Mouse (Mus musculus) adrenal gland, adult (tissue): ENCODE measurements at regions not wholly inside any gene's neighbourhood (a gene's known extent, or its start where the extent isn't known, plus 50 kb on each side); places are given as distances from the start of the nearest gene placed in this dataset.

ENCODE experiments used
- DNase-seq, 2 experiments: peaks; one replicate each; pipeline ENCODE4 v3.0.0; 2022 to 2023; ENCODE audit warnings: low spot score in 1 of 2; ENCODE audit not compliant: inconsistent age in 2 of 2

GRCm38 (mm10) chr6:89248574-89248973 is 113.8 kb downstream of the Plxna1 start:
- DNase-seq, result no peak

GRCm38 (mm10) chr6:89249303-89249702 is 113.1 kb downstream of the Plxna1 start:
- no peak for DNase-seq

DNA sequence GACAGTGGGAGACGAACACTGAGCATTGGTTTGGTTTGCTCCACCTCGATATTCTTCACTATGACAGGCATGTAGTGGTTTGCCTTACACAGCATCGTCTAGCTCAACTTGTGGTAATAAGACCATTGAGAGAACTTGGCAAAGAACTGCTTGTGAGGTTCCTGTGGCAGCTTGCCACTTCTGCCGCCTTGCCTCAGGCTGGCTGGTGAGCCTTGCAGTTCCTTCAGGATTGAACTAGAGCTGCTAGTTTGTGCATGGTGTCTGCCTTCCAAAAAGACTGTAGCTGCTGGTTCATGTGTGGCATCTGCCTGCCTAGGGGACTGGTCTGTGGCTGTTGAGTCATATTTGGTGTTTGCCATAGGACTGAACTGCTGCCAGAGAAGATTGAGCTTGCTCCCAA is 110.8 kb downstream of the Plxna1 start:
- DNase-seq, result no peak

DNA sequence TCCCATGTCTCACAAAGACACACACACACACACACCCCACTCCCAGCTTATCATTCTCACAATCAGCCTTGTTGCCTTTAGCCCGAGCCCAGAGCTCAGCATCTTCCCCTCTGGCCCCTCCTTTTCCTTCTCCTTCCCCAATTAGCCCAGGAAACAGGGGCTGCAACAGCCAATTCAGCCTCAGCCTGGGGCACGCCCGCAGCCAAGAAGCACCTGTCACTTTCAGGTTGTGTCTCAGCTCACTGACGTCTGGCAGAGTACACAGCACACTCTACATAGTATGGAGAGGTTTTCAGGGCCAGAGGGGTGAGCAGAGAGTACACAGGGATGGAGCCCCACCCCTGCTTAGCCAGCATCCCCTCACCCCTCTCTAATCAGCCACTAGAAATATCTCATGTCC is 106.4 kb downstream of the Plxna1 start:
- DNase-seq, result no peak

GRCm38 (mm10) chr6:89256630-89257292 is 105.7 kb downstream of the Plxna1 start:
- DNase-seq, result no peak

DNA sequence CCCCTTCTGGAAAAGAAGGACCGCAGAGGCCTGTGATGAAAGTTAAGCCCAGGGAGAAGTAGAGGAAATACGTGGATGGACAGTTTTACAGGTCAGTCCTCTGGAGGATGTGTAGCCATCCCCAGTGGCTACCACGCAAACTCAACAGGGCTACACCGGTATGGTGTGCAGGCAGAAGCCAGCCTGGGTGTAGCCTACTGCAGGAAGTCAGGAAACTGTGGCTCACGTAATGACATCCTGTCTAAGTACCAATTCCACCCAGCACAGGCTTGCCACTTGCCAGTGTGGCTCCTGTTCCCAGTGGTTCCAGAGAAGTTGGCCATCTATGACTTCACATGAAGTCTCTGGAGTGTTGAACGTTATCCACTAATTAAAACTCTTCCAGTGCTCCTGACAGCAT is 105.0 kb downstream of the Plxna1 start:
- no peak for DNase-seq

GRCm38 (mm10) chr6:89258140-89258539 is 104.3 kb downstream of the Plxna1 start:
- no peak for DNase-seq

GRCm38 (mm10) chr6:89259406-89259994 is 102.9 kb downstream of the Plxna1 start:
- no peak for DNase-seq

DNA sequence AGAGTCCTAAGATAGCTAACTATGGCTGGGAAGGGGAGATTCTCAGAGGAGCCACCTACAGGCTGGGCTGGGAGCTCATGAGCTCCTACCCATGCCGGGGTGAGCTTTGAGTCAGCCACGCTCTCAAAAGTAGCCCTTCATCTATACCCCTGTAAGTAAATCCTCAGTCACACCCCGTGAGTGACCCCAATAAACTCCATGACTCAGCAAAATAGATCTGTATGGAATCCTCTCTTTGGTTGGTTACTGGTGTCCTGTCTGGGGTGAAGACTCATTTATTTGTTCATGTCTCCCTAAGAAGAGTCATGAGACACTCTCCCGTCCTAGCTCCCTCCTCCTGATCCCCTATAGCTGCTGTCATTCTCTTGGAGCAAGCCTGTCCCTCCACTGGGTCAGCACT is 99.5 kb downstream of the Plxna1 start:
- DNase-seq, result no peak

- DNase-seq, result no peak
Measured at GRCm38 (mm10) chr6:89265296-89265695, 97.1 kb downstream of the Plxna1 start.
